In the genomic region with DNA sequence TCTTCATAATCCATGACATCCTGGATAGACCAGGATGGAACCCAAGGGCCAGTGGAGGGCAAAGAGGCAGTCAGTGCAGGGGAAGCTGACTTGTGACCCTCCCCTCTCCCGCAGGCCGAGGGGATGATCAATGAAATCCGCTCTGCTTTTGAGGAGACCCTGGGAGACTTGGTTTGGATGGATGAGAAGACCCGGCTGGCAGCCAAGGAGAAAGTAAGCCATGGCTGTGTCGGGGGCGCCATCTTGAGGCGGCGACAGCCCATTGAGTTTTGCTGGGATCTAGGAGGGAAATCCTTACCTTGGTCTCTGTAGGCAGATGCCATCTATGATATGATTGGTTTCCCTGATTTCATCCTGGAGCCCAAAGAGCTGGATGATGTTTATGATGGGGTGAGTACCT, we compare ENCODE assay signal across 9 mouse cellular contexts. TPM values are rescaled to one million over a fixed set of nuclear protein-coding genes. Genes with fewer than 3 reads are reported as not detected.
A peak's percentile ranks its signal among the peaks of the same experiment; 100 is the strongest.
DNase-seq lines count a peak whose midpoint lies in the region; ATAC-seq and TF ChIP-seq lines count a peak whose summit lies in the region.
"Had no signal": no experiment of that assay in that cellular context is flagged by ENCODE, and none has a peak within 500 bp of the region (broad histone marks: within the 10 kb centered on the region; RNA-seq: fewer than 3 reads in every experiment).

No protein-coding gene starts in this region.

- peak; percentile 71 for ATAC-seq in granulocyte monocyte progenitor cell, adult 5-6 weeks (replicated peaks; ENCODE audit: poor library complexity, severe bottlenecking)
- ATAC-seq in neural tube, embryonic 15.5 days (ENCODE audit: low FRiP score) = 0 out of 2 replicates have a peak, but pooled peaks have one; percentile 22

- H3K27me3 ChIP-seq in C2C12 (ENCODE audit: control insufficient read depth, insufficient read depth, insufficient read length) = no peaks in the 10 kb centered on the region
- H3K27me3 ChIP-seq in neural tube, embryonic 15.5 days (replicated peaks) = no peaks in the 10 kb centered on the region
- H3K27me3 ChIP-seq: embryonic facial prominence, embryonic 15.5 days had no signal

- peak; percentile 67 to 76 for DNase-seq in adrenal gland, adult 18-20 months (ENCODE audit: low spot score in 2 of 2)
- DNase-seq in embryo, embryonic 10.5 days (ENCODE audit: low spot score) = peak; percentile 85
- peak; percentile 80 for DNase-seq in kidney, postnatal 14 days
- peak; percentile 71 for DNase-seq in lung, adult 2 months
- peak; percentile 64 for DNase-seq in thymus, postnatal 25 days

- no peak overlapping the region for H3K4me2 ChIP-seq in neural tube, embryonic 15.5 days
- H3K4me2 ChIP-seq: embryonic facial prominence, embryonic 15.5 days had no signal

- no peak overlapping the region for H3K9ac ChIP-seq in neural tube, embryonic 15.5 days (replicated peaks)
- H3K9ac ChIP-seq: embryonic facial prominence, embryonic 15.5 days had no signal

- H3K36me3 ChIP-seq in C2C12 (ENCODE audit: control insufficient read depth, insufficient read depth) = no peaks in the 10 kb centered on the region
- H3K36me3 ChIP-seq in neural tube, embryonic 15.5 days = peaks cover 29% of the 10 kb centered on the region
- H3K36me3 ChIP-seq: embryonic facial prominence, embryonic 15.5 days had no signal

- H3K9me3 ChIP-seq in neural tube, embryonic 15.5 days (replicated peaks) = no peaks in the 10 kb centered on the region
- H3K9me3 ChIP-seq: embryonic facial prominence, embryonic 15.5 days had no signal

- 0 out of 2 replicates have a peak, but pooled peaks cover 2% of the 10 kb centered on the region for H3K4me1 ChIP-seq in lung, adult 2 months (ENCODE audit: control insufficient read depth, insufficient read depth, low read length)
- H3K4me1 ChIP-seq in neural tube, embryonic 15.5 days = peaks cover 13% of the 10 kb centered on the region; the same call in 1 of the 2 replicates

- peak; percentile 75 for TF ChIP-seq CTCF in C2C12 (IDR thresholded peaks at IDR 0.05; ENCODE audit: control insufficient read depth, insufficient read depth, insufficient read length)
- TF ChIP-seq CTCF in lung, adult 2 months (IDR thresholded peaks at IDR 0.05; ENCODE audit: insufficient read depth, low read length) = peak; percentile 72

- no peaks in the 10 kb centered on the region for H3K79me2 ChIP-seq in C2C12 (ENCODE audit: control insufficient read depth, insufficient read depth)

- no peak overlapping the region for H3K27ac ChIP-seq in neural tube, embryonic 15.5 days (replicated peaks)
- H3K27ac ChIP-seq: embryonic facial prominence, embryonic 15.5 days had no signal

- no peaks in the 10 kb centered on the region for H3K79me3 ChIP-seq in C2C12 (ENCODE audit: low read depth)

- no peak overlapping the region for H3ac ChIP-seq in C2C12 (ENCODE audit: control insufficient read depth, insufficient read length, low read depth)

- WGBS in lung, adult 2 months = 3% methylated on average over 8 of the region's 8 CpGs
- 1% methylated on average over 8 of the region's 8 CpGs for WGBS in neural tube, embryonic 15.5 days

- TF ChIP-seq POLR2A in lung, adult 2 months (IDR thresholded peaks at IDR 0.05; ENCODE audit: borderline replicate concordance, extremely low read depth, low read depth, low read length) = no peak

- no peak overlapping the region for H3K4me3 ChIP-seq in C2C12 (ENCODE audit: insufficient read depth, poor library complexity, severe bottlenecking)
- H3K4me3 ChIP-seq in lung, adult 2 months (replicated peaks; ENCODE audit: extremely low read depth, low read depth, low read length) = no peak overlapping the region
- no peak overlapping the region for H3K4me3 ChIP-seq in neural tube, embryonic 15.5 days (replicated peaks)
- H3K4me3 ChIP-seq: embryonic facial prominence, embryonic 15.5 days had no signal

TF ChIP-seq in C2C12, 6 proteins besides CTCF, POLR2A, EP300 and RAD21:
- TF ChIP-seq USF1 (IDR thresholded peaks at IDR 0.05; ENCODE audit: low read depth) = no peak
TF ChIP-seq in C2C12: peak in this region for 0.

RNA-seq across cellular contexts. Expression of gene Psmd2, which starts 9.3 kb away (rescaled TPM):
- polyA plus RNA-seq in C2C12 (2012; fragmentation: generic; extraction: Trizol) = 297 TPM
- 100 to 1,000 TPM; 265 to 268 TPM for total RNA-seq in adrenal gland, adult 18-20 months (2021)
- total RNA-seq in granulocyte monocyte progenitor cell, adult 5-6 weeks (2014; fragmentation: Nextera tagmentation) = 144 and 149 TPM in 2 replicates
- 215 and 220 TPM in 2 replicates for total RNA-seq in granulocyte monocyte progenitor cell, adult 5-6 weeks (2017)
- 56.0 and 90.0 TPM in 2 replicates for polyA plus RNA-seq in lung, adult 2 months (2012; rRNA removed)
- polyA plus RNA-seq in neural tube, embryonic 15.5 days (2015; fragmentation: Nextera tagmentation; extraction: Ambion mirVana) = 340 and 342 TPM in 2 replicates

RNA-seq across cellular contexts. Expression of gene Ece2, which starts 12.5 kb away (rescaled TPM):
- 5.0 TPM for polyA plus RNA-seq in C2C12 (2012; fragmentation: generic; extraction: Trizol)
- 10 to 100 TPM in 1 of 2 experiments, 1 to 10 TPM in 1; 9.4 to 17.1 TPM for total RNA-seq in adrenal gland, adult 18-20 months (2021)
- total RNA-seq in granulocyte monocyte progenitor cell, adult 5-6 weeks (2014; fragmentation: Nextera tagmentation) = 0.77 TPM in 1 of 2 replicates, not detected in the other
- 1.3 TPM in 1 of 2 replicates, not detected in the other for total RNA-seq in granulocyte monocyte progenitor cell, adult 5-6 weeks (2017)
- 0.37 and 0.64 TPM in 2 replicates for polyA plus RNA-seq in lung, adult 2 months (2012; rRNA removed)
- 17.6 and 20.4 TPM in 2 replicates for polyA plus RNA-seq in neural tube, embryonic 15.5 days (2015; fragmentation: Nextera tagmentation; extraction: Ambion mirVana)

RNA-seq across cellular contexts. Expression of gene Camk2n2, which starts 21.1 kb away (rescaled TPM):
- 6.7 TPM for polyA plus RNA-seq in C2C12 (2012; fragmentation: generic; extraction: Trizol)
- 100 to 1,000 TPM in 1 of 2 experiments, 10 to 100 TPM in 1; 45.6 to 212 TPM for total RNA-seq in adrenal gland, adult 18-20 months (2021)
- total RNA-seq in granulocyte monocyte progenitor cell, adult 5-6 weeks (2014; fragmentation: Nextera tagmentation) = 0.56 TPM in 1 of 2 replicates, not detected in the other
- 0.43 and 1.8 TPM in 2 replicates for total RNA-seq in granulocyte monocyte progenitor cell, adult 5-6 weeks (2017)
- polyA plus RNA-seq in lung, adult 2 months (2012; rRNA removed) = 3.4 and 4.0 TPM in 2 replicates
- 45.1 and 55.0 TPM in 2 replicates for polyA plus RNA-seq in neural tube, embryonic 15.5 days (2015; fragmentation: Nextera tagmentation; extraction: Ambion mirVana)

RNA-seq across cellular contexts. Expression of gene Eif4g1, which starts 26.0 kb away (rescaled TPM):
- 342 TPM for polyA plus RNA-seq in C2C12 (2012; fragmentation: generic; extraction: Trizol)
- 100 to 1,000 TPM; 358 to 386 TPM for total RNA-seq in adrenal gland, adult 18-20 months (2021)
- 242 and 249 TPM in 2 replicates for total RNA-seq in granulocyte monocyte progenitor cell, adult 5-6 weeks (2014; fragmentation: Nextera tagmentation)
- 312 and 346 TPM in 2 replicates for total RNA-seq in granulocyte monocyte progenitor cell, adult 5-6 weeks (2017)
- 341 and 342 TPM in 2 replicates for polyA plus RNA-seq in lung, adult 2 months (2012; rRNA removed)
- polyA plus RNA-seq in neural tube, embryonic 15.5 days (2015; fragmentation: Nextera tagmentation; extraction: Ambion mirVana) = 130 and 142 TPM in 2 replicates

RNA-seq across cellular contexts. Expression of gene Alg3, which starts 30.6 kb away (rescaled TPM):
- 35.4 TPM for polyA plus RNA-seq in C2C12 (2012; fragmentation: generic; extraction: Trizol)
- total RNA-seq in adrenal gland, adult 18-20 months (2021) = 10 to 100 TPM; 24.8 to 31.2 TPM
- total RNA-seq in granulocyte monocyte progenitor cell, adult 5-6 weeks (2014; fragmentation: Nextera tagmentation) = 39.6 and 41.2 TPM in 2 replicates
- total RNA-seq in granulocyte monocyte progenitor cell, adult 5-6 weeks (2017) = 18.2 and 25.2 TPM in 2 replicates
- 18.0 and 23.7 TPM in 2 replicates for polyA plus RNA-seq in lung, adult 2 months (2012; rRNA removed)
- polyA plus RNA-seq in neural tube, embryonic 15.5 days (2015; fragmentation: Nextera tagmentation; extraction: Ambion mirVana) = 39.6 and 40.0 TPM in 2 replicates
